Mouse (Mus musculus) CD4-positive helper T cell, adult 2 months (primary cell): ENCODE results near the gene Eif2b5.
"Not testable (repeated sequence)": the region's sequence is repeated elsewhere in the genome, so short reads cannot be mapped to it uniquely, and the experiment has no call there.

Experiments used
- DNase-seq: peaks from one replicate; pipeline ENCODE4 v3.0.0-alpha.2; 2012; ENCODE audit warnings: low read depth, missing footprints, low spot score

Gene Eif2b5

DNA sequence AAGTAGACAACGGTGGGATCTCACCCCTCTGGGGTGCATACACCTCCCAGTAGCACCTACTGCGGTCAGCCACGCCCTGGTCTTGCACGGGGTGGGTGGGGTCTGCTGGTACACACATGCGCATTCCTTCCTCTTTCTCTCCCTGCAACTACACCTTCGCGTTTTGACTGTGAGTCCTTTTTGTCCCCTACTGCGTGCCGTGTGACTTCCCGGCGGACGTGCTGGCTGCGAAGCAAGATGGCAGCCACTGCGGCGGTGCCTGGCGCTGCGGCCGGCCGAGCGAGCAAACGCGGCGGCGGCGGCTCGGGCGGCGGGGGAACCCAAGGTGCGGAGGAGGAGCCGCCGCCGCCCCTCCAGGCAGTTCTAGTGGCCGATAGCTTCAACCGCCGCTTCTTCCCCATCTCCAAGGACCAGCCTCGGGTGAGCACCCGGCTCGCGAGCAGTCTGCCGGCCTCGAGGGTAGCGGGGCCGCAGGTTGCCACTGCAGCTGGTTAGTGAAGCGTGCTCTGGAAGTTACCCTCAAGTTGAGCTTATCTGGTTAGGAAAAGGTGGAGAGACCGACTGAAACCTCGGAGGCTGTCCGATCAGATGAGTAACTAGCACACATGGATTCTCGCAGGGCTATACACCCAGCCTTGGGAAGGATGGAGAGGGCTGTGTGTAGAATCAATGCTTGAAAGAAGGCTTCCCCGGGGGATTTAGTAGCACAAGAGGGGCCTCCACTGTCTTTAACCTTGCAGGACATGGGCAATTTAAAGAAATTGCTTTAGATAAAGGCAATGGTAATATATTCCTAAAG is at the start of gene Eif2b5:
Gene Eif2b5, plus strand, starts transcription at position 141 of the 799 bp plus-strand sequence.
- DNase-seq = peak; percentile 93

DNA sequence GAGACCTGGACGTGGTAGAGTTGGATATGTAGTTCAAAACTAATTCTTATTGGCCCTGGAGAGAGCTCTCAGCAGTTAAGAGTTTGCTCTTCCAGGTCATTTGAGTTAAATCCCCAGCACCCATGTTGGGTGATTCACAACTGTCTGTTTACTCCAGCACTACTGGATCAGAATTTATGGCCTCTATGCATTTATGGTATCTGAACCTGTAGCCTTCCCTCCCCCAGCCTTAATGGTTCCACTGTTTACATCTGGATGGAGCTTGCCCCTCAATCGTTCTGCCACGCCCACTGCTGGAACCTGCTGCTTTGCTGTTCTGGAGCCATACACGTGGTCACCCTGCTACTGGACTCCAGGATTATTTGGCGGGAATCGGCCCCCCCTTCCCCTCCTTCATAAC is 46.8 kb upstream of the Eif2b5 start:
- DNase-seq = no peak

DNA sequence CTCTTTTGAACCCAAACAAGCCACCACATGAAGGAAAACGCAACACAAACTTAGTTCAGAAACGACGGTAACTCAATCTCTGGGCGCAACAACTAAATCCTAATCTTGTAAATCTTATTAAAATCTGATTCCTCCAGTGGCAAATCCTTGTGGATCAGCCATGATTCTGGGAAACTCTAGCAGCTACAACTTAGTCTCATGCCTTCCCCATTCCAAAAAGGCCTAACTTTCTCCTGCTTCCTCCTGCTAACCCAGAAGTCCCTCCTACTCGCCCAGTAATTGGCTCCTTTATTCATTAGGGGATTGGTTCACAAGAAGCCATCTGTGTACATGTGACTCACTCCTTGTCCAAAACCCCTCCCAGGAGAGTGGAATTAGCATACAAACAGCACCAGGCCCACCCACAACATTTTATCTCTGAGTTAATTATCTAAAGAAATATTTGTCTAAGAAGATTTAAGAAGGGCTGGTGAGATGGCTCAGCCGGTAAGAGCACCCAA is 44.4 kb upstream of the Eif2b5 start:
- no peak for DNase-seq

DNA sequence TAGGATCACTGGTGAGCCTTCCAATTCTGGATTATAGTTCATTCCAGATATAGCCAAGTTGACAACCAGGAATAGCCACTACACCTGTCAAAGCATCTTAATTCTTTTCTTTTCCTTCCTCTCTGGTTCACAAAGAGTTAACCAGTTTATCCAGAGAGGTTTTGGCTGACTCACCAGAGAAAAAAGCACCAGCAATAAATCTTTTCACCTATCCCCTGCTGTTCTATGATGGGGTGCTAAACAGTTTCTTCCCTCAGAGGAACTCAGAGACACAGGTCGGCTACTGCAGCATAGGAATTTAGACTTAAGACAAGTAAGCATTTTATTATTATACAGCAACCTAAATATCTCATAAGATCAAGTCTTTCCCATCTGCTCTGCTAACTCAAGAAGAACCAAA is 42.5 kb upstream of the Eif2b5 start:
- no peak for DNase-seq

DNA sequence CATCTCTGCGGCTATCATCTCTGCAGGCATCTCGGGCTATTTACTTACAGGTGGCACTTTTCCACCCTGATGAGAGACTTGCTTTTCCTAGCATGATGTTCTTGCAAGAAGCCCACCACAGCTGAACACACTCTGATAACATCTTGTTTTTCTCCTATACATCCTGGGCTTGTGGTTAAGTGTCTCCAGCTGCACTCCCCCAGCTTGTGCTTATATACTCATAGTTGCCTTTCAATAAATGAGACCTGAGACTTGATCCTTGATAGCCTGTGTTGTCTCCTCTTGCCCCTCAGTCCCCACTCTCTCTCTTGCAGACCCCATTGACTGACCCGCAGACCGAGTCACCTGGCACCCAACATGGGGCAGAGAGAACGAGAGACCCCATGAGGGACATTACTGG is 39.9 kb upstream of the Eif2b5 start:
- DNase-seq = not testable (repeated sequence)

DNA sequence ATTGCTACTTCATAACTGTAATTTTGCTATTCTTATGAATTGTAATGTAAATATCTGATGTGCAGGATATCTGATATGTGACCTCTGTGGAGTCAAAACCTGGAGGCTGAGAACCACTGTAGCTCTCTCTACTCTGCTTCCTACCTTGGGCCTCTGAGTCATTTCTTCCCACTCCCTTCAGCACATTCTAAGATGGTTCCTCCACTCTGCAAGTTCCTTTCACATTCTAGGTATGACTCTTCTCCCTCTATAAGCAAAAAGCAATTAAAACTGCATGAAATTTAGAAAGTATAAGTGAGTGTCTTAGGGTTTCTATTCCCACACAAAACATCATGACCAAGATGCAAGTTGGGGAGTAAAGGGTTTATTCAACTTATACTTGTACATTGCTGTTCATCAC is 33.9 kb upstream of the Eif2b5 start:
- DNase-seq = no peak

DNA sequence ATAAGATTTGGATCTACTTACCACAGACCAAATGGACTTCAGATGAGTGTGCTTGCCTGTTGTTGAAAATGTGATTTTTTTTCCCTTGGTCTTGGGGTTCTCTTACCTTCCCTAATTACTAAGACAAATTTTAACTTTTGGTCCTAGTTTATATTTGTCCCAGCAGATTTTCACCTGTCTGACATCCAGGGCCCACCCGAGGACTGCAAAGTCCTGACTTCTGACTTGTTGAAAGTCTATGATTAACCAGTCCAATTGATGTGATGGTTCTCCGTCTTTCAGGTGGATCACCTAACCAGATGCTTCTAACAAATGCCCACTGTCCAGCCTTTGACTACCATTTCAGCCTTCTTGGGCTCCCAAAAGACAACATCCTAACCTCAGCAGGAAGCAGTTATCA is 27.6 kb upstream of the Eif2b5 start:
- DNase-seq = no peak

DNA sequence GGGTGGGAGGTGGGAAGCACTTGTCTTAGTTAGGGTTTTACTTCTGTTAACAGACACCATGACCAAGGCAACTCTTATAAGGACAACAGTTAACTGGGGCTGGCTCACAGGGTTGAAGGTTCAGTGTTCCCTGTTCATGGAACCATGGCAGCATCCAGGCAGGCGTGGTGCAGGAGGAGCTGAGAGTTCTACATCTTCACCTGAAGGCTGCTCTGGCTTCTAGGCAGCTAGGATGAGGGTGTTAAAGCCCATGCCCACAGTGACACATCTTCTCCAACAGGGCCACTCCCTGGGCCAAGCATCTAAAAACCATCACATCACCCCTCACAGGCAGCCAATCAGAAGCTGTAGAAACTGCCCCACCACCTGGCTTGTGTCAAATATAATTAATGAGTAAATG is 26.9 kb upstream of the Eif2b5 start:
- DNase-seq = no peak

DNA sequence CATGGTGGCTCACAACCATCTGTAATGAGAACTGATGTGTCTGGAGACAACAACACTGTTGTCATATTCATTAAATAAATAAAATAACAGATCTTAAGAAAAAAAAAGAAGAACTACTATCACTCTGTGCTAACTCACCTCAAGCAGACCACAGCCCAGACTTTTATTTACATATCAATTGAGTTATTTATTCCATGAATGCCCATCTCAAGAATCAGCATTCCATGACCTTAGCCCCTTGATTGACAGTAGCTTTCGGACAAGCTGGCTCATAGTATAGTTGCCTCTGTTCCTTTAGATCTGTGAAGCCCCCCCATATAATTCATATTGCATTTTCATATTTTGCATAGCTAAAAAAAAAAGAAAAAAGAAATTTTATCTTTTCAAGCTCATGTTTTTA is 24.9 kb upstream of the Eif2b5 start:
- DNase-seq = no peak

DNA sequence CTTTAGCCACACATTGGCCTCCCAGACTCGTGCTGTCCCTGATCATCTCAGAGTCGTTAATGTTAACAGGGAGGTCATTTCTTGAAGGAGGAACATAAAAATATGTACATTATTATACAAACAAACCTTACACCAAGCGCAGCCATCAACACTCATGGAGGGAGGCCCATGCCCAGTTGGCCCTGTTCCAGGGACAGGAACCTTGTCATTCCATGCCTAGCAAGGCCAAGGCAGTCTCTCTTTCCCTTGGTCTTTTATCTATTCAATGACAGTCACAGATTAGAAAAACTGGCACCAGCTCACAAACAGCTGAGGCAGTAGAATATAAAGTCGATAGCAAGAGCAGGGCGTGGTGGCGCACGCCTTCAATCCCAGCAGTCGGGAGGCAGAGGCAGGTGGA is 24.4 kb upstream of the Eif2b5 start:
- DNase-seq = no peak

DNA sequence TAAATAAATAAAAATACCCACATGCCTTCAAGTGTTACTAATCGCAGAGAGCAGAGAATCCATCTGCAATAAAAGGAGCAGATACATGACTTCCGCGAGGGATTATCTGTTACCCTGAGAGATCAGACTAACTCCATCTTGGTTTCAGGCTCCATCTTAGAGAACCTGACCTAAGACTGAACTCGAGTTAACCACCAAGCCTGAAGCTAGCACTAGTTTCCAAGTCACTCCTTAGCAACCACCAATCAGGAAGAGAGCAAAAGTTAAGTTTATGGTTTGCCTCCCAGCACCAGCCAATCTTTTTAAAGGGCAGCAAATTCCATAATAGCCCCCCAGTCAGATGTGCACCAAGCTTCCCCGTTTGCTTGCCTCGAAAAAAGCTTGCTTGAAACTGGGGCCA is 23.8 kb upstream of the Eif2b5 start:
- no peak for DNase-seq

DNA sequence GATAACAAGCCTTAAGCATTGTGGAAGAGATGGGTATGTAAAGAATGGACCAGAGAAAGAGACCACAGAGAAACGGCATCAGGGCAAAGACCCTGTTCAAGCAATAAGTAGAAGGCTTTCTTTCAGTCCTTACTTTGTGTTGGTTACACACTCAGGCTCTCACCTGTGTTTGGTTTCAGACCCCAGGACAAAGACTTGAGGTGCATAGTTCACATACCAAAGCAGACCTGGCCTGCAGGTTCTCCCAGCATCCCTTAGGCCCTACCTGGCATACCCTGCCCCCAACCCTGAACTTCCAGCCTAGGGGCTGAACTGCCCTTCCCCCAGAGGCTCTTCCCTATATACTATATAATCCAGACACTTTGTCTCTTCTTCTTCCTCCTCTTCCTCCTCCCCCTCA is 23.3 kb upstream of the Eif2b5 start:
- no peak for DNase-seq

DNA sequence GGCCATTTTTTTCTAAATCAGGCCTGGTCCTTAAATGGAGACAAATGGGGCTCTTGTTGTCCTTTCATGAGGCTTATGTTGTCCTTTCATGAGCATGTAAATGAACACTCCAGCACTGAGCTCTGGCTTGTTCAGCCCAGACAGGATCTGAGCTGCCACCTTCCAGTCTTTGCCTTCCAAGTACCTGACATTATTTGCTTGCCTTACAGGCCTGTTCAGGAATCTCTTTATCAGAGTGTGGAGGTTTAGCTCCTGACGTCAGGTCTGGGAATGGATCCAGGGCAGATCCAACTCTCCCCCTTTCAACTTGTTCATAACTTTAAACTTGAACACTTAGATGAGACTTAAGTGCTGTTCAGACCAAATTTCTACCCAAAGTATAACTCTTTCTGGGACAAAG is 21.8 kb upstream of the Eif2b5 start:
- no peak for DNase-seq

DNA sequence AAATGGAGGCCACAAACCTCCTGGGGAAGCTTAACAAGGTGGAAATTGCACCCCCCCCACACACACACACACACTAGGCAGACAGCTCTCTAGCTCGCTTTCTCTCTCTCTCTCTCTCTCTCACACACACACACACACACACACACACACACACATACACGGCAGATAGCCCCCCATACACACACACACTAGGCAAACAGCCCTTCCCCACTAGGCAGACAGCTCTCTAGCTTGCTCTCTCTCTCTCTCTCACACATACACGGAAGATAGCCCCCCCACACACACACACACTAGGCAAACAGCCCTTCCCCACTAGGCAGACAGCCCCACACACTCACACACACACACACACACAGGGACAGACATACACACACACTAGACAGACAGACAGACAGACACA is 21.3 kb upstream of the Eif2b5 start:
- no peak for DNase-seq

DNA sequence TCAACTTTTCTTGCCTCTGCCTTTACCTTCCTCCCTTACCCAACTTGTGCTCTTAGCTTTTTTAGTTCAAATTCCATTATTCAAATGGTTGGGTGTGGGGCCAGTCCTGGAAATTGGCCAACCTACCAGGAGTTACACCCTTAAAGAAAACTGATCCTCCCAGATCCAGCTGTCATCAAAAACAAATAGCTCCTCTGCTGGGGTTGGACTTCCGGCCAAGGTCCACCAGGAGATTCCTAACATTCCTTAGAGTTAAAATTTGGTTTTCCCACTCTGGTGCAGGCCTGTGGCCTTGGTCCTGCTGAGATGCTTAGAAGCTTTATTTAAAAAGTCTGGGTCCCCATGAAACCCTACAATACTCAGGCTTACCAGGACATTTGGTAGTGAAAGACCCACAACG is 20.1 kb upstream of the Eif2b5 start:
- no peak for DNase-seq

DNA sequence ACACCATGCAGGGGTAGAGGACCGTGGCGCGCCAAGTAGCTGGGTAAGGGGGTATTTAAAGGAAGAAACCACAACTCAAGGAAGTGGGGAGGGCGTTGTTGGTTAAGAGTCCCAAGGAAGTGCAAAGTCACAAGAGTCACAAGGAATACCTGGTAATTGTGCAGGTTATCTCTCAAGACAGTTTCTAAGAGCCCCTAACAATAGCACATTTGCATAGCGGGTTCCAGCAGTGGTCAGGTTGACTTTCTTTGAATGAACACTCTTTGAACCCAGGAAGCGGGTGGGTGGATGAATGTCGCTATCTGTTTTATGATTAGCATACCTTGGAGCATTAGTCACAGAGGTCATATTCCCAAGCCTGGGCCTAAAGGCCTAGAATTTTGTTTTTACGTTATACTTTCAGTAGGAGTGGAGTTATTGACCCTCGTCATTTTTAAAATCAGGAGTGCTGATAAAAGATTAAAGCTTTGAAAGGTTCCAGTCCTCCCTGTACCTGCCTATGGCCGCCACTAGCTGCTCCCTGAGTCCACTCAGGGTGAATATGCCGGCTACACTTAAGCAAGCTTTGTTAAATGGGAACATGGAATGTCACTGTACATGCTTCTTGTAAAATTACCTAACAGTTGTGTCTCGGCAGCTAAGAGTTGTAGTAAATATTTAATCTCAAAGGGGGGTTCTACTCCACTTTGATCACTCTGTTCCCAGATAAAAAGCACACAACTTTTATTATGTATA is 19.4 kb upstream of the Eif2b5 start:
- not testable (repeated sequence) for DNase-seq

DNA sequence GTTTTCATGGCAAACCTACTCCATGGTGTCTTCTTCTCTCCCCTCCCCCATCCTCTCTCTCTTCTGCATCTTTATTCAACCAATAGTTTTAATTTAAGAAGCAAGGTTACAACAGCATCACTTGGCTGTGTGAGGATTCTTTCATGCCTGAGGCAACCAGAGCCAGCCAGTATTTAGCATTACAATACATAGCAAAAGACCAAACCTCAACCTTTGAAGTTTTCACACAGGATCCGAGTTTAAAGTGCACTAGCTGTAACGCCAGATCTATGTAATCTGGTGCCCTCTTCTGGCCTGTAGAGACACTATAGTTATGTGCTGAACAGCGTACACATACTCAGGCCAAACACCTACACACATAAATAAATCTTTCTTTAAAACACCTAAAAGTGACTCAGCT is 18.5 kb upstream of the Eif2b5 start:
- DNase-seq = peak; percentile 51

DNA sequence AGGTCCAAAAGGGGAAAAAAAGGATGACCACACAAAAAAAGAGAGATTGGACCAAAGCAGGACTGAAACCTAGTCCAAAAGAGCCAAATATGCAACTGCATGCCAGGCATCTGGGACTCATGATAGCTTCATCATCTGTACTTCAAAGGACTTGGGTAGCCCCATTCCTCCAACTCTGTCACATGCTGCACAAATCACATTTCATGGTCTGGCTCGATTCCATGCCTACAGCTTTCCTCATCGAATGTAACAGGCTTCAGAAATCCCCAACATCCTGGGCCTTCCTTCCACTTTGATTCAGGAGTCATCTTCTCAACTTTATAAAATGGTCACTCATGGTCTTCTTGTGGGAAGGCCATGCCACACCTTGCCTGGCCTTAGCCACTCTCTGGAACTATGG is 16.9 kb upstream of the Eif2b5 start:
- DNase-seq = no peak

DNA sequence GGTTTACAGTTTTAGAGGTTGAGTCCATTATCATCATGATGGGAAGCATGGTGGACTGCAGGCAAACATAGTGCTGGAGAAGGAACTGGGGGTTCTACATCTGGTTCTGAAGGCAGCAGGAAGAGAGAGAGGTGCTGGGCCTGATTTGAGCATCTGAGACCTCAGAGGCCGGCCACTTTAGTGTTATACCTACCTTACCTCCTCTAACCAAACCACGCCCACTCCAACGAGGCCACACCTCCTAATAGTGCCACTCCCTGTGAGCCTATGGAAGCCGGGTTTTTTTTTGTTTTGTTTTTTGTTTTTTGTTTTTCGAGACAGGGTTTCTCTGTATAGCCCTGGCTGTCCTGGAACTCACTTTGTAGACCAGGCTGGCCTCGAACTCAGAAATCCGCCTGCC is 14.9 kb upstream of the Eif2b5 start:
- not testable (repeated sequence) for DNase-seq

DNA sequence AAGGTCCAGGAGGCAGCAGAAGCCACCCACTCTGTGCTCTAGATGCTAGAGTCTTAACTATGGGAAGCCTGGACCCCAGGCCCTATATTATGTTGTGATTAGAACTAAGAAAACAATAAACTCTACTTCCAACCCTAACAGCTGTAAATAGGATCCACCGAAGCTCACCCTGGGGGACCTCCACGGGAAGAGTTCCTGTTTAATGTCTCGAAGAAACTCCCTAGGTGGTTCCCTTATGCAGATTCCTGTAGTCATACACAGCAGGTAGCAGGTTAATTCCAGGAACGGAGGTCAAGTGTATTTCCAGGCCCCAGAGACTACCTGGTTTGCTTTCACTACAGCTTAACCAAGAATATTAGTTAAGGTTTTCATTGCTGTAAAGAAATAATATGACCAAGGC is 13.6 kb upstream of the Eif2b5 start:
- no peak for DNase-seq

DNA sequence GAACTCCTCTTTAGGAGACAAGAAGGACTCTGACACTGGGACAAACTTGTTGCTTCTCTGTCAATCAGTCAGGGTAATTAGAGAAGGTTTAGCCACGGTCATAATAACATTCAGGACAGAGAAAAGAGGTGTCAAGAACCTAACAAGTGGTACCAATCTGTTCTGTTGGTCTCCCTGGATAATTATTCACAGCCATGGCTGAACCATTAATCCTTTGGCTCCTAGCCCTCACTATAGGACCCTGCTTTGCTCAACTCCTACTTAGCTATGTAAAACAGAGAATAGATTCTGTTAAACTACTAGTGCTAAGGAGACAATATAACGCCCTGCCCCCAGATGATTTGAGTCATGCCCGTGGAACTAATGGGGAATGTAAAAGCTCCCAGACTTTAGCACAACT is 12.6 kb upstream of the Eif2b5 start:
- DNase-seq = no peak

DNA sequence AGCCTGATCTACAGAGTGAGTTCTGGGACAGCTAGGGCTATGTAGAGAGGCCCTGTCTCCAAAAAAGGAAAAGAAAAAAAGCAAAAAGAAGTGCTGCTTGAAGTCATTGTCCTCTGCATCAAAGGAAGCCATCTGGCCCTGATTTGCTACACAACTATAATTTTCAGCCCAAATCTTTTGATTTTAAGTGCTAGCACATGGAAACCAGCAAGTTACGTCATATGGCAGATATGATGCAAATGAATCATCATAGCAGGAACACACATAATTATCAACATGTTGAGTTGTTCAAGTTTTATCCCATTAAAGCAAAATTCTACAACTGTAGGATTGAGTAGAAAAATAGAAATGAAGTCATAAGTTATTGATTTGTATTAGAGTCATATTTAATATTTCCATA is 10.5 kb upstream of the Eif2b5 start:
- DNase-seq = no peak

DNA sequence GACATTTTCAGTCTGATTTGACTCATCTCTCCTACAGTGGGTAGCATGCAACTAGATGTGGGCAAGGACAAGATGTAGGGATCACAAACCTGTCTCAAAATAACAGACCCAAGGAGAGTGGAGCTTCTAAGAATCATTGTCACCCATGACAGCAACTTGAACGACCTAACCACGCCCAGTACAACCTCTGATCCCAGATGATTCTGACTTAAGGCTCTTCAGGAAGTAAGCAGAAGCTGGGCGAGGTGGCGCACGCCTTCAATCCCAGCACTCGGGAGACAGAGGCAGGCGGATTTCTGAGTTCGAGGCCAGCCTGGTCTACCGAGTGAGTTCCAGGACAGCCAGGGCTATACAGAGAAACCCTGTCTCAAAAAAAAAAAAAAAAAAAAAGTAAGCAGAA is 9.9 kb upstream of the Eif2b5 start:
- not testable (repeated sequence) for DNase-seq
